Mouse (Mus musculus) heart, adult 18-20 months (tissue): ENCODE results near the gene Actr2. TPM values are rescaled to one million over a fixed set of nuclear protein-coding genes. Genes with fewer than 3 reads are reported as not detected.
"Not testable (repeated sequence)": the region's sequence is repeated elsewhere in the genome, so short reads cannot be mapped to it uniquely, and the experiment has no call there.

ENCODE experiments used
- DNase-seq, 2 experiments: peaks; one replicate each; pipeline ENCODE4 v3.0.0; 2021 to 2022; ENCODE audit warnings: mixed read lengths in 1 of 2
- total RNA-seq, 2 experiments: library from RNA; stranded (reverse); gene quantifications; 2 replicates each; pipeline ENCODE4 v1.2.3; 2021

Actr2 gene
- total RNA-seq, 2 experiments from 2014 or later, result 78.4 to 79.7 TPM

GRCm38 (mm10) chr11:20052814-20053536, 59.7 kb downstream of the Actr2 start:
- DNase-seq, result no peak

GRCm38 (mm10) chr11:20045586-20045985, 67.1 kb downstream of the Actr2 start:
- DNase-seq, result no peak

GRCm38 (mm10) chr11:20043256-20043655, 69.5 kb downstream of the Actr2 start:
- DNase-seq, result no peak

GRCm38 (mm10) chr11:20042106-20042505, 70.6 kb downstream of the Actr2 start:
- no peak for DNase-seq

- DNase-seq, result no peak
Measured at GRCm38 (mm10) chr11:20041164-20041920, 71.4 kb downstream of the Actr2 start.

GRCm38 (mm10) chr11:20038723-20039122, 74.0 kb downstream of the Actr2 start:
- peak in 1 of 2 experiments; percentile 22 for DNase-seq

GRCm38 (mm10) chr11:20037739-20038138, 75.0 kb downstream of the Actr2 start:
- no peak for DNase-seq

GRCm38 (mm10) chr11:20035972-20036371, 76.7 kb downstream of the Actr2 start:
- DNase-seq, result no peak

DNA sequence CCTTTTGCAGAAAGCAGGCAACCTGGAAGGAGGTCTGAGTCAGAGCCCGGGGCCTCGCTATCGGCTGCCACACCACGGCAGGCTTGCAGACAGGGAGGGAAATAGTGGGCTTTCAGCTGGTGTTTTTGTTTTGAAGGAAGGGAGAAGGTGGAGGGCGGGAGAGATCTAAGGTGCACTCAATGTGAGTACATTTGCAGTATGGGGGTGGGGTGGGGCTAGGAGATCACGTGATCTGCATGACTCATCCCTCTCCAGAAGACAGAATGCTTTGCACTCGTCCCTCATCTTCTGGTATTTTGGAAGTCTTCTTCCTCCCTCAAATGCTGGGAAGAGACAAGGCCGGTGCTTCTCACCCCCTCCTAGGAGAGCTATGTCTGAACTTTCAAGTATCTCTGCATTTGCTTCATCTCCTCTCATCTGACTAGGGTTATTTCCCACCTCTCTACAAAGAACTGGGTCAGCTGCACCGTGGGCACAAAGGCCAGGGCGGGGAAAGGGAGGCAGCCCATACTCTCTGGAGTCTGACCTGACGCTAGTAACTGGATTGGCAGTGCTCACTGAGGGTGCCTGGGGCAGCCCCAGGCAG, 77.3 kb downstream of the Actr2 start:
- DNase-seq, result no peak

GRCm38 (mm10) chr11:20034337-20034947, 78.3 kb downstream of the Actr2 start:
- DNase-seq, result no peak

- DNase-seq, result no peak
Measured at GRCm38 (mm10) chr11:20033541-20034160, 79.1 kb downstream of the Actr2 start.

DNA sequence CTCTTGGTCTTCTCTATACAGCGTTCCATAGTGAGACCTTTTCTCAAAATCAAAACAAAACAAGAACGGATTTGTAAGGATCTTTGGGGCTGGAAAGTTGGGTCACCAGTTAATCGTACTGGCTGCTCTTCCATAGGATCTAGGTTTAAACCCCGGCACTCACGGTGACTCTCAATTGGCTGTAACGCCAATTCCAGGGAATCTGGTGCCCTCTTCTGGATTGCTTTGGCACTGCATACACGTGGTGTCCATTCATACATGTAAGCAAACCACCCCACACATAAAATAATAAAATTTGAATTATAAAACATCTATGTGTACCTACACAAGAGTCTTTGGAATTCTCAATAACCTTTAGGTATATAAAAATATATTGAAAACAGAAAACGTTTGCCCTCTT, 81.2 kb downstream of the Actr2 start:
- DNase-seq, result peak; percentile 18 to 78

- DNase-seq, result not testable (repeated sequence)
Measured at GRCm38 (mm10) chr11:20030973-20031372, 81.7 kb downstream of the Actr2 start.

GRCm38 (mm10) chr11:20029014-20029413, 83.7 kb downstream of the Actr2 start:
- no peak for DNase-seq

GRCm38 (mm10) chr11:20028396-20028795, 84.3 kb downstream of the Actr2 start:
- DNase-seq, result no peak

GRCm38 (mm10) chr11:20027719-20028118, 85.0 kb downstream of the Actr2 start:
- DNase-seq, result no peak

- DNase-seq, result peak; percentile 39 to 47
Measured at GRCm38 (mm10) chr11:20025899-20026298, 86.8 kb downstream of the Actr2 start.

DNA sequence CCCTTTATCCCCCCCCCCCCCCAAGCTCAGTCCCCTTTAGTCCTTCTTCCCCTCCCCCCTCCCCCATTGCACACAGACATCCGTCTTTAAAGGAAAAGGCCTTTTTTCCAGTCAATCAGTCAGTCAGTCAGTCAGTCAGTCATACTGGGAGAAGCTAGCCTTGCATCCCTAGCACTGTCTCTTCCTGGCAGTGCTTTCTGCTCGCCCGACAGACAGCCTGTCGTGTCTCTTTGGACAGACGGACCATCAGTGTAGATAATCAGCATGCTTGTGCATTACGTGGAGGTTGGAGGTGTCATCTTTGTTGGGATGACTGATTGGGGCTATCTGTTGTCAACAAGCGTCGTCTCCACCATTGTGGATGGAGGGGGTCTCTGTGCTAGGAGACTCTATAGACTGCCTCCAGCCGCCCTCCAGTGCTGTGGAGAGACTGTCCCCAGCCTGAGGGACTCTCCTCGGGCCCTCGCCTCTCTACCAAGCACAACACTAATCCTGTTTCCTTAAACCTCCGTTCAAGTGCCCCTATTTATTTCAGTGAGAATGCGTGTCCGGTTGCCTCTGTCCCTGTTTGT, 89.7 kb downstream of the Actr2 start:
- no peak for DNase-seq

DNA sequence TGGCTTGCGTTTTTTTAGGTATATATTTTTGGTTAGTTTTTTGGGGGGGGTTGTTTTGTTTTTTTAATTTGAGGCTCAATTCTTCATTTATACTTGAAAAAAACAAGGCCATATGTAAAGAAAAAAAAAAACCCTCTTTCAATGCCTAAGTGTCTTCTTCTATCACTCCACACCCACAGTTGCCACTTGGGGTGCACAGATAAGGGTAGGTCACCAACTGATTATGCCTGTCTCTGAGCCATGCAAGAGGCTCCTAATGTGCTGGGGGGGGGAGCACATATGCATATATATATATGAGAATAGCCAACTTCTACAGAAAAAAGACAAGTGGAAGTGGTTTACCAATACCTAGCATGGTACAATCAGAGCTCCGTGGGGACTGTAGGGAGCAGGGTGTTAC, 90.3 kb downstream of the Actr2 start:
- DNase-seq, result no peak

GRCm38 (mm10) chr11:20020720-20021119, 92.0 kb downstream of the Actr2 start:
- DNase-seq, result no peak

- DNase-seq, result no peak
Measured at GRCm38 (mm10) chr11:20018905-20019304, 93.8 kb downstream of the Actr2 start.

GRCm38 (mm10) chr11:20017937-20018336, 94.8 kb downstream of the Actr2 start:
- no peak for DNase-seq
